Mouse (Mus musculus): Measurements from ENCODE around the gene Stra6. TPM values are rescaled to one million over a fixed set of nuclear protein-coding genes. Genes with fewer than 3 reads are reported as not detected.

Gene Stra6
- polyA plus RNA-seq, 1 experiment from 2014 or later: 0.48 TPM

GRCm38 (mm10) chr9:58199381-58200269, 136.0 kb downstream of the Stra6 start:
- H3K9me3 ChIP-seq (ENCODE audit: control insufficient read depth): no peaks in the 10 kb centered on the region
- no peaks in the 10 kb centered on the region for H3K4me1 ChIP-seq (replicated peaks; ENCODE audit: control insufficient read depth, insufficient read depth, low read length)
- no peak for TF ChIP-seq CTCF (IDR thresholded peaks at IDR 0.05; ENCODE audit: low read depth)
- H3K4me2 ChIP-seq (replicated peaks; ENCODE audit: low read depth): no peak overlapping the region
- WGBS: 3% methylated on average over 41 of the region's 41 CpGs
- no peak for ATAC-seq
- H3K36me3 ChIP-seq (ENCODE audit: control insufficient read depth, insufficient read depth): no peaks in the 10 kb centered on the region
- no peak overlapping the region for H3K27ac ChIP-seq (ENCODE audit: low read depth, low read length)
- H3K4me3 ChIP-seq (ENCODE audit: low read depth, low read length): no peak overlapping the region
- H3K27me3 ChIP-seq (replicated peaks; ENCODE audit: control insufficient read depth, insufficient read depth, low read length): peaks cover 89% of the 10 kb centered on the region
- no peak overlapping the region for H3K9ac ChIP-seq (ENCODE audit: low read depth, low read length)

- Histone ChIP-seq H3K36me3 (ENCODE audit: control insufficient read depth, insufficient read depth) (no peaks in the 10 kb centered on the region), H3K4me2 (replicated peaks; ENCODE audit: low read depth) (no peak overlapping the region), H3K4me1 (replicated peaks; ENCODE audit: control insufficient read depth, insufficient read depth, low read length) (no peaks in the 10 kb centered on the region), H3K27ac (ENCODE audit: low read depth, low read length) (no peak overlapping the region), H3K9me3 (ENCODE audit: control insufficient read depth) (no peaks in the 10 kb centered on the region), H3K9ac (ENCODE audit: low read depth, low read length) (no peak overlapping the region), H3K4me3 (ENCODE audit: low read depth, low read length) (no peak overlapping the region), H3K27me3 (replicated peaks; ENCODE audit: control insufficient read depth, insufficient read depth, low read length) (peaks cover 86% of the 10 kb centered on the region)
- WGBS: 11% methylated on average over 11 of the region's 11 CpGs
- no peak for ATAC-seq
- TF ChIP-seq CTCF (IDR thresholded peaks at IDR 0.05; ENCODE audit: low read depth): no peak
Measured at GRCm38 (mm10) chr9:58200270-58201090, 136.9 kb downstream of the Stra6 start.

GRCm38 (mm10) chr9:58201091-58201842, 137.7 kb downstream of the Stra6 start:
- Histone ChIP-seq H3K36me3 (ENCODE audit: control insufficient read depth, insufficient read depth) (no peaks in the 10 kb centered on the region), H3K27ac (ENCODE audit: low read depth, low read length) (no peak overlapping the region), H3K4me1 (replicated peaks; ENCODE audit: control insufficient read depth, insufficient read depth, low read length) (no peaks in the 10 kb centered on the region), H3K4me3 (ENCODE audit: low read depth, low read length) (no peak overlapping the region), H3K4me2 (replicated peaks; ENCODE audit: low read depth) (no peak overlapping the region), H3K27me3 (replicated peaks; ENCODE audit: control insufficient read depth, insufficient read depth, low read length) (peaks cover 78% of the 10 kb centered on the region), H3K9me3 (ENCODE audit: control insufficient read depth) (no peaks in the 10 kb centered on the region), H3K9ac (ENCODE audit: low read depth, low read length) (no peak overlapping the region)
- WGBS: 2% methylated on average over 24 of the region's 24 CpGs
- no peak for ATAC-seq
- no peak for TF ChIP-seq CTCF (IDR thresholded peaks at IDR 0.05; ENCODE audit: low read depth)

GRCm38 (mm10) chr9:58201861-58202549, 138.4 kb downstream of the Stra6 start:
- H3K36me3 ChIP-seq (ENCODE audit: control insufficient read depth, insufficient read depth): no peaks in the 10 kb centered on the region

GRCm38 (mm10) chr9:58202676-58203453, 139.3 kb downstream of the Stra6 start:
- TF ChIP-seq CTCF (IDR thresholded peaks at IDR 0.05; ENCODE audit: low read depth): no peak
- no peaks in the 10 kb centered on the region for H3K4me1 ChIP-seq (replicated peaks; ENCODE audit: control insufficient read depth, insufficient read depth, low read length)
- no peak overlapping the region for H3K27ac ChIP-seq (ENCODE audit: low read depth, low read length)
- 10% methylated on average over 14 of the region's 14 CpGs for WGBS
- no peak for ATAC-seq
- H3K4me3 ChIP-seq (ENCODE audit: low read depth, low read length): no peak overlapping the region
- peaks cover 62% of the 10 kb centered on the region for H3K27me3 ChIP-seq (replicated peaks; ENCODE audit: control insufficient read depth, insufficient read depth, low read length)
- H3K9ac ChIP-seq (ENCODE audit: low read depth, low read length): no peak overlapping the region
- H3K9me3 ChIP-seq (ENCODE audit: control insufficient read depth): no peaks in the 10 kb centered on the region
- H3K36me3 ChIP-seq (ENCODE audit: control insufficient read depth, insufficient read depth): no peaks in the 10 kb centered on the region
- H3K4me2 ChIP-seq (replicated peaks; ENCODE audit: low read depth): no peak overlapping the region

More at GRCm38 (mm10) chr9:58201861-58202549, 138.4 kb downstream of the Stra6 start:
- no peak for TF ChIP-seq CTCF (IDR thresholded peaks at IDR 0.05; ENCODE audit: low read depth)
- no peak overlapping the region for H3K27ac ChIP-seq (ENCODE audit: low read depth, low read length)
- H3K4me2 ChIP-seq (replicated peaks; ENCODE audit: low read depth): no peak overlapping the region
- H3K27me3 ChIP-seq (replicated peaks; ENCODE audit: control insufficient read depth, insufficient read depth, low read length): peaks cover 71% of the 10 kb centered on the region
- H3K4me1 ChIP-seq (replicated peaks; ENCODE audit: control insufficient read depth, insufficient read depth, low read length): no peaks in the 10 kb centered on the region
- H3K9ac ChIP-seq (ENCODE audit: low read depth, low read length): no peak overlapping the region
- H3K9me3 ChIP-seq (ENCODE audit: control insufficient read depth): no peaks in the 10 kb centered on the region
- H3K4me3 ChIP-seq (ENCODE audit: low read depth, low read length): no peak overlapping the region
- 2% methylated on average over 37 of the region's 37 CpGs for WGBS
- ATAC-seq: no peak

Other genes with a start within 250 kb of the Stra6 start
- 5.2 and 5.4 TPM in 2 replicates for gene Arid3b, start 227.0 kb upstream of the Stra6 start, polyA plus RNA-seq (2015; fragmentation: Nextera tagmentation; extraction: Ambion mirVana)
- gene Ubl7, start 152.8 kb upstream of the Stra6 start, polyA plus RNA-seq (2015; fragmentation: Nextera tagmentation; extraction: Ambion mirVana): 77.1 and 80.7 TPM in 2 replicates
- 6.9 and 7.1 TPM in 2 replicates for gene Sema7a, start 123.7 kb upstream of the Stra6 start, polyA plus RNA-seq (2015; fragmentation: Nextera tagmentation; extraction: Ambion mirVana)
- 4.4 and 7.8 TPM in 2 replicates for gene Cyp11a1, start 57.4 kb upstream of the Stra6 start, polyA plus RNA-seq (2015; fragmentation: Nextera tagmentation; extraction: Ambion mirVana)
- 0.14 and 0.16 TPM in 2 replicates for gene Ccdc33, start 55.0 kb downstream of the Stra6 start, polyA plus RNA-seq (2015; fragmentation: Nextera tagmentation; extraction: Ambion mirVana)
- 26.9 and 29.6 TPM in 2 replicates for gene Islr, start 140.5 kb downstream of the Stra6 start, polyA plus RNA-seq (2015; fragmentation: Nextera tagmentation; extraction: Ambion mirVana)
- 0.27 and 0.35 TPM in 2 replicates for gene Islr2, start 140.5 kb downstream of the Stra6 start, polyA plus RNA-seq (2015; fragmentation: Nextera tagmentation; extraction: Ambion mirVana)
- 5.3 and 7.1 TPM in 2 replicates for gene Pml, start 186.0 kb downstream of the Stra6 start, polyA plus RNA-seq (2015; fragmentation: Nextera tagmentation; extraction: Ambion mirVana)
- gene Stoml1, start 189.4 kb downstream of the Stra6 start, polyA plus RNA-seq (2015; fragmentation: Nextera tagmentation; extraction: Ambion mirVana): 15.0 and 15.9 TPM in 2 replicates
- gene Loxl1, start 249.4 kb downstream of the Stra6 start, polyA plus RNA-seq (2015; fragmentation: Nextera tagmentation; extraction: Ambion mirVana): 21.6 and 23.8 TPM in 2 replicates